Mouse (Mus musculus) intestine, embryonic 16.5 days (tissue): ENCODE results near the gene Cdc20b. TPM values are rescaled to one million over a fixed set of nuclear protein-coding genes. Genes with fewer than 3 reads are reported as not detected.

Source experiments
- ATAC-seq: fragments of 200-750 bp; cut with Nextera tagmentation; 2 replicates; pipeline ENCODE4 v1.8.0; 2017; ENCODE audit warnings: moderate TSS enrichment, moderate library complexity
- H3K27ac ChIP-seq: fragments of 300-500 bp; sonication (generic); 2 replicates; pipeline ENCODE4 v1.5.1; 2014; ENCODE audit warnings: mild to moderate bottlenecking, low read length
- H3K27me3 ChIP-seq: fragments of 300-500 bp; sonication (generic); replicated peaks from 2 replicates; pipeline ENCODE4 v1.6.1; 2014; ENCODE audit warnings: low read length, control low read depth, mixed read lengths; ENCODE audit not compliant: control insufficient read depth, insufficient read depth
- H3K36me3 ChIP-seq: fragments of 300-500 bp; sonication (generic); 2 replicates; pipeline ENCODE4 v1.6.1; 2014; ENCODE audit warnings: low read length, control low read depth; ENCODE audit not compliant: control insufficient read depth, insufficient read depth
- H3K4me1 ChIP-seq: fragments of 300-500 bp; sonication (generic); 2 replicates; pipeline ENCODE4 v1.6.1; 2014; ENCODE audit warnings: low read length, control low read depth, mixed read lengths; ENCODE audit not compliant: control insufficient read depth, insufficient read depth
- H3K4me2 ChIP-seq: fragments of 300-500 bp; sonication (generic); 2 replicates; pipeline ENCODE4 v1.6.1; 2014; ENCODE audit warnings: low read depth, low read length, control low read depth
- H3K4me3 ChIP-seq: fragments of 300-500 bp; sonication (generic); 2 replicates; pipeline ENCODE4 v1.5.1; 2014; ENCODE audit warnings: mild to moderate bottlenecking, low read length
- H3K9ac ChIP-seq: fragments of 300-500 bp; sonication (generic); 2 replicates; pipeline ENCODE4 v1.6.1; 2014; ENCODE audit warnings: low read depth, low read length
- H3K9me3 ChIP-seq: fragments of 300-500 bp; sonication (generic); 2 replicates; pipeline ENCODE4 v1.6.1; 2016; ENCODE audit warnings: low read length, control low read depth; ENCODE audit not compliant: control insufficient read depth
- WGBS: fragments of 180-500 bp; shearing (Covaris S2); extraction: QIAGEN DNeasy Blood & Tissue Kit; methylation state at CpG from one replicate; pipeline ENCODE4 v1.1.7; 2014; 5-methylcytosine and 5-hydroxymethylcytosine counted together
- polyA plus RNA-seq: library from polyadenylated mRNA; unstranded; fragments of >200 nt; fragmentation: Nextera tagmentation; extraction: Ambion mirVana; gene quantifications from 2 replicates; pipeline ENCODE4 v1.2.1, GENCODE M21; 2015

Gene Cdc20b
- polyA plus RNA-seq, 1 experiment from 2014 or later, result not detected

- Histone ChIP-seq H3K4me2 (peak overlapping the region; percentile 48), H3K9me3 (no peaks in the 10 kb centered on the region), H3K27me3 (no peaks in the 10 kb centered on the region), H3K4me3 (peak overlapping the region; percentile 55), H3K9ac (peak overlapping the region; percentile 67), H3K36me3 (peaks cover 5% of the 10 kb centered on the region; the same call in 1 of the 2 replicates), H3K4me1 (no peaks in the 10 kb centered on the region; the same call in 1 of the 2 replicates), H3K27ac (peak overlapping the region; percentile 45; the same call in 1 of the 2 replicates)
- 9% methylated on average over 18 of the region's 18 CpGs for WGBS
- ATAC-seq, result no peak
Observed at GRCm38 (mm10) chr13:113045458-113046110, 10.7 kb downstream of the Cdc20b start.

- Histone ChIP-seq H3K4me2 (peak within 1 kb of the TSS; percentile 48), H3K9me3 (no peaks in the 10 kb centered on the region), H3K9ac (peak within 1 kb of the TSS; percentile 67), H3K4me3 (peak within 1 kb of the TSS; percentile 55), H3K27me3 (no peaks in the 10 kb centered on the region), H3K27ac (peak within 1 kb of the TSS; percentile 45), H3K36me3 (peaks cover 5% of the 10 kb centered on the region; the same call in 1 of the 2 replicates), H3K4me1 (no peaks in the 10 kb centered on the region; the same call in 1 of the 2 replicates)
- 4% methylated on average over 21 of the region's 21 CpGs for WGBS
- ATAC-seq, result peak; percentile 93
Observed at GRCm38 (mm10) chr13:113046211-113046883, 11.4 kb downstream of the Cdc20b start, which contains the start of gene Gpx8. TSS of gene Gpx8 (minus strand) at chr13:113046410.

GRCm38 (mm10) chr13:113047018-113047417, 12.1 kb downstream of the Cdc20b start:
- peak; percentile 7; the same call in 1 of the 2 replicates for ATAC-seq
- H3K27ac ChIP-seq, result no peak overlapping the region
- no peak overlapping the region for H3K9ac ChIP-seq
- H3K27me3 ChIP-seq, result no peaks in the 10 kb centered on the region
- peaks cover 2% of the 10 kb centered on the region; the same call in 1 of the 2 replicates for H3K36me3 ChIP-seq
- H3K9me3 ChIP-seq, result no peaks in the 10 kb centered on the region
- no peak overlapping the region for H3K4me3 ChIP-seq
- H3K4me1 ChIP-seq, result no peaks in the 10 kb centered on the region; the same call in 1 of the 2 replicates
- no peak overlapping the region for H3K4me2 ChIP-seq

- no peak overlapping the region for H3K4me2 ChIP-seq
- H3K9ac ChIP-seq, result no peak overlapping the region
- no peaks in the 10 kb centered on the region; the same call in 1 of the 2 replicates for H3K36me3 ChIP-seq
- 70% methylated on average over 3 of the region's 3 CpGs for WGBS
- H3K4me3 ChIP-seq, result no peak overlapping the region
- no peaks in the 10 kb centered on the region for H3K27me3 ChIP-seq
- H3K4me1 ChIP-seq, result no peaks in the 10 kb centered on the region; the same call in 1 of the 2 replicates
- no peak overlapping the region for H3K27ac ChIP-seq
- no peaks in the 10 kb centered on the region for H3K9me3 ChIP-seq
- no peak for ATAC-seq
Observed at GRCm38 (mm10) chr13:113047647-113048046, 12.7 kb downstream of the Cdc20b start.

GRCm38 (mm10) chr13:113054230-113054629, 19.3 kb downstream of the Cdc20b start:
- Histone ChIP-seq H3K9ac (no peak overlapping the region), H3K4me1 (no peaks in the 10 kb centered on the region), H3K4me2 (no peak overlapping the region), H3K9me3 (no peaks in the 10 kb centered on the region), H3K27me3 (no peaks in the 10 kb centered on the region), H3K36me3 (no peaks in the 10 kb centered on the region), H3K27ac (no peak overlapping the region), H3K4me3 (no peak overlapping the region)
- WGBS, result 95% methylated on average over 8 of the region's 8 CpGs
- ATAC-seq, result no peak

- no peaks in the 10 kb centered on the region for H3K36me3 ChIP-seq
- H3K4me2 ChIP-seq, result no peak overlapping the region
- no peak overlapping the region for H3K9ac ChIP-seq
- H3K4me1 ChIP-seq, result no peaks in the 10 kb centered on the region
- H3K27ac ChIP-seq, result no peak overlapping the region
- no peak for ATAC-seq
- no peaks in the 10 kb centered on the region for H3K9me3 ChIP-seq
- H3K27me3 ChIP-seq, result no peaks in the 10 kb centered on the region
- 33% methylated on average over 8 of the region's 8 CpGs for WGBS
- no peak overlapping the region for H3K4me3 ChIP-seq
Observed at GRCm38 (mm10) chr13:113055826-113056225, 20.9 kb downstream of the Cdc20b start.

- Histone ChIP-seq H3K4me1 (no peaks in the 10 kb centered on the region), H3K9ac (no peak overlapping the region), H3K27ac (no peak overlapping the region), H3K9me3 (no peaks in the 10 kb centered on the region), H3K27me3 (no peaks in the 10 kb centered on the region), H3K4me3 (no peak overlapping the region), H3K36me3 (no peaks in the 10 kb centered on the region), H3K4me2 (no peak overlapping the region)
- 90% methylated on average over 6 of the region's 6 CpGs for WGBS
- ATAC-seq, result no peak
Observed at GRCm38 (mm10) chr13:113061746-113062145, 26.8 kb downstream of the Cdc20b start.

- no peak overlapping the region for H3K4me3 ChIP-seq
- ATAC-seq, result no peak
- 90% methylated on average over 9 of the region's 9 CpGs for WGBS
- H3K4me2 ChIP-seq, result no peak overlapping the region
- no peaks in the 10 kb centered on the region for H3K36me3 ChIP-seq
- H3K9me3 ChIP-seq, result no peaks in the 10 kb centered on the region
- H3K4me1 ChIP-seq, result no peaks in the 10 kb centered on the region
- no peak overlapping the region for H3K9ac ChIP-seq
- no peaks in the 10 kb centered on the region for H3K27me3 ChIP-seq
- no peak overlapping the region for H3K27ac ChIP-seq
Observed at GRCm38 (mm10) chr13:113064542-113064941, 29.6 kb downstream of the Cdc20b start.

GRCm38 (mm10) chr13:113079021-113079420, 44.1 kb downstream of the Cdc20b start:
- no peak for ATAC-seq
- H3K36me3 ChIP-seq, result no peaks in the 10 kb centered on the region
- H3K4me2 ChIP-seq, result no peak overlapping the region
- WGBS, result 82% methylated on average over 9 of the region's 9 CpGs
- no peak overlapping the region for H3K4me3 ChIP-seq
- H3K4me1 ChIP-seq, result no peaks in the 10 kb centered on the region
- H3K9me3 ChIP-seq, result no peaks in the 10 kb centered on the region
- no peak overlapping the region for H3K27ac ChIP-seq
- no peak overlapping the region for H3K9ac ChIP-seq
- no peaks in the 10 kb centered on the region for H3K27me3 ChIP-seq
